Mouse (Mus musculus): ENCODE data around the gene Ntf3.

- TF ChIP-seq CTCF (IDR thresholded peaks at IDR 0.05; ENCODE audit: control insufficient read depth, insufficient read depth, insufficient replicate concordance, low read depth, low read length) (no peak), POLR2A (IDR thresholded peaks at IDR 0.05; ENCODE audit: control insufficient read depth, low read depth, low read length) (no peak)
These were observed 38.5 kb downstream of the Ntf3 start for GRCm38 (mm10) chr6:126128238-126128637.
